Mouse (Mus musculus) forebrain, embryonic 11.5 days (tissue): ENCODE measurements at regions not wholly inside any gene's neighbourhood (a gene's known extent, or its start where the extent isn't known, plus 50 kb on each side); places are given as distances from the start of the nearest gene placed in this dataset.

Experiments
- ATAC-seq: fragments of 200-750 bp; cut with Nextera tagmentation; replicated peaks from 2 replicates; pipeline ENCODE4 v1.8.0; 2017; ENCODE audit warnings: moderate TSS enrichment; ENCODE audit not compliant: low FRiP score
- DNase-seq: peaks from one replicate; pipeline ENCODE4 v3.0.0-alpha.2; 2017; ENCODE audit warnings: low spot score
- H3K27ac ChIP-seq: fragments of 300-500 bp; sonication (generic); 2 replicates; pipeline ENCODE4 v1.5.1; 2014; ENCODE audit warnings: low read depth, low read length
- H3K27me3 ChIP-seq: fragments of 300-500 bp; sonication (generic); 2 replicates; pipeline ENCODE4 v1.6.1; 2014; ENCODE audit warnings: mild to moderate bottlenecking, low read length, mixed read lengths; ENCODE audit not compliant: control insufficient read depth, insufficient read depth
- H3K36me3 ChIP-seq: fragments of 300-500 bp; sonication (generic); 2 replicates; pipeline ENCODE4 v1.6.1; 2014; ENCODE audit warnings: mild to moderate bottlenecking, low read length, moderate library complexity, mixed read lengths; ENCODE audit not compliant: control insufficient read depth, insufficient read depth
- H3K4me1 ChIP-seq: fragments of 300-500 bp; sonication (generic); replicated peaks from 2 replicates; pipeline ENCODE4 v1.6.1; 2014; ENCODE audit warnings: low read length, mixed read lengths; ENCODE audit not compliant: control insufficient read depth, insufficient read depth
- H3K4me2 ChIP-seq: fragments of 300-500 bp; sonication (generic); 2 replicates; pipeline ENCODE4 v1.6.1; 2014; ENCODE audit warnings: low read depth, mild to moderate bottlenecking, low read length, moderate library complexity, mixed read lengths; ENCODE audit not compliant: severe bottlenecking
- H3K4me3 ChIP-seq: fragments of 300-500 bp; sonication (generic); 2 replicates; pipeline ENCODE4 v1.5.1; 2014; ENCODE audit warnings: low read depth, low read length
- H3K9ac ChIP-seq: fragments of 300-500 bp; sonication (generic); 2 replicates; pipeline ENCODE4 v1.6.1; 2014; ENCODE audit warnings: low read length
- H3K9me3 ChIP-seq: fragments of 300-500 bp; sonication (generic); 2 replicates; pipeline ENCODE4 v1.6.1; 2016; ENCODE audit warnings: low read length, mixed read lengths; ENCODE audit not compliant: control insufficient read depth
- WGBS: fragments of 180-500 bp; shearing (Covaris S2); extraction: QIAGEN DNeasy Blood & Tissue Kit; methylation state at CpG from one replicate; pipeline ENCODE4 v1.1.7; 2014; 5-methylcytosine and 5-hydroxymethylcytosine counted together

DNA sequence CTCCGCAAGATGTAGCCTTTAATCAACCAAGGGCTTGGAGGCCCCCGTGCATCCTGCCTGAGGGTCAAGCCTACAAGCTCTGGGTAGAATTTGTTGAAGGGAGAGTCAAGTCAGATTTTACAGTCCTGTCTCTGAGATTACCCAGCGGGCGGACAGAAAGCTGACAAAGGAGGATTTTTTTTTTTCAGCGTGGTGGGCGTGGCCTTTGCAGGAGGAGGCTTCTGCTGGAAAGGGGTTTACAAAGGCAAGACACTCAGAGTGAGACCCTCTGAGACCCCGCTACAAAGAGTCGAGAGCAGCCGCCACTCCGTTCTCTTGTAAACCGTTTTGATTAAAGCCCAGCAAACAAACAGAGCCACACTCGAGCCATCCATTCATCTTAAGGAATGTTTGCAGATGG, 92.1 kb upstream of the Dynlrb2 start:
- WGBS: 15% methylated on average over 12 of the region's 12 CpGs
- Histone ChIP-seq H3K36me3 (no peaks in the 10 kb centered on the region), H3K27me3 (no peaks in the 10 kb centered on the region), H3K9ac (no peak overlapping the region), H3K4me2 (peak overlapping the region; percentile 26), H3K27ac (no peak overlapping the region), H3K4me3 (no peak overlapping the region), H3K9me3 (no peaks in the 10 kb centered on the region), H3K4me1 (peaks cover 5% of the 10 kb centered on the region)
- DNase-seq: peak; percentile 55
- ATAC-seq: no peak

DNA sequence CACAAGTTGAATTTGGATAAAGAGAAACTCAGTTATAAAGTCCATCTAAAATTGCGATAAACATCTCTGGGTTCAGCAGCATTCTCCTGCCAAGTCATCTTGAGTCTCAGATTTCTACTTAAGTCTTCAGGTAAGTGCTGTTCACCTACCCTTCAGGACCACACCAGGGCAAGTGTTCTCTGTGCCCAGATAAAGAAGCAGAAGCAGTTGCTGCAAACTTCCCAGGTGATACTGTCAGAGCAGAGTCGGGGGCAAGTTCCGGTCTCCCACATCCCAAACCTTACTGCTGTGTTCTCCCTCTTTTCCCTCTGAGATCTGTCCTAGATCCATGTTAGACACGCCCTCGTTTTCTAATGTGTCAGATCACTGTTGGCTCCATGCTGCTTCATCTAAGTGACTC, 94.7 kb upstream of the Dynlrb2 start:
- Histone ChIP-seq H3K4me2 (no peak overlapping the region), H3K36me3 (no peaks in the 10 kb centered on the region), H3K4me1 (peaks cover 5% of the 10 kb centered on the region), H3K27me3 (no peaks in the 10 kb centered on the region), H3K27ac (no peak overlapping the region), H3K9me3 (no peaks in the 10 kb centered on the region), H3K4me3 (no peak overlapping the region), H3K9ac (no peak overlapping the region)
- WGBS: 90% methylated on average over 5 of the region's 5 CpGs
- DNase-seq (no peak), ATAC-seq (no peak)

DNA sequence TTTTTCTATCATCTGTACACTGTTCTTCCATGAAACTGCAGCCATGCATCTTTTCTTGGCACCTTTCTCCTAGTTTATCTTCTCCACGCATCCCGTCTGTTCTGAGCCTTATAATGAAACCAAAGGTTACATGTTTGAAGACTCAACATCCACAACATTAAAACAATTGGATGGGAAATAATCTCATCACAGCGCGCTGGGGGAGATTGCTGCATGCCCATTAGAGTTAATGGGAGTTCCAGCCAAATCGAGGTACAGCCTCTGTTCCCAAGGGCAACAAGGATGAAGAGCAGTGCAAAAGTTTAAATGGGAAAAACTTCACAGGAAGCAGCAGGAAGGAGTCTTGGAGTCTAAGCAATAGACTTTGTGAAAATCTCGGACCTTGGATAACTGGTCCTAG, 95.8 kb upstream of the Dynlrb2 start:
- H3K4me2 ChIP-seq: no peak overlapping the region
- peaks cover 5% of the 10 kb centered on the region for H3K4me1 ChIP-seq
- H3K9ac ChIP-seq: no peak overlapping the region
- H3K9me3 ChIP-seq: no peaks in the 10 kb centered on the region
- DNase-seq (no peak), ATAC-seq (no peak)
- no peaks in the 10 kb centered on the region for H3K36me3 ChIP-seq
- H3K4me3 ChIP-seq: no peak overlapping the region
- no peaks in the 10 kb centered on the region for H3K27me3 ChIP-seq
- WGBS: 90% methylated on average over 6 of the region's 6 CpGs
- no peak overlapping the region for H3K27ac ChIP-seq

DNA sequence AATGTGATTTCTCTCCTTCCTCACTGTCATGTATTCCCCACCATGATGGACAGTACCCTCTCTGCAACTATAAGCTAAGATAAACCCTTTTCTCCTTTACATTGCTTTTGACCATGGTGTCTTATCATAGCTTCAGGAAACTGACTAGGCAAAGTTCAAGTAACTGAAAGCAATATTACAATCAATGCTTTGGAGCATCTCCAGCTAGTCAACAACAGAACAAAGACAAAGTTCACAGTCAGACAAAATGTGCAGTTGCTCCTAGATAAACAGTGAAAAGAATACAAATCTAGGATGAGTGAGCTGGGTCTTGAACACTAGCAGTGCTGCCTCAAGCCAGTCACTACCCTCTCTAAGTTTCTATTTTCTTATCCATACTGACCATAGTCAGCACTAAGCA, 100.2 kb upstream of the Dynlrb2 start:
- no peak overlapping the region for H3K9ac ChIP-seq
- H3K9me3 ChIP-seq: no peaks in the 10 kb centered on the region; the same call in 1 of the 2 replicates
- ATAC-seq: no peak
- H3K36me3 ChIP-seq: no peaks in the 10 kb centered on the region
- no peak overlapping the region for H3K4me3 ChIP-seq
- H3K27ac ChIP-seq: no peak overlapping the region
- no peaks in the 10 kb centered on the region for H3K4me1 ChIP-seq
- DNase-seq: no peak
- H3K27me3 ChIP-seq: no peaks in the 10 kb centered on the region
- H3K4me2 ChIP-seq: no peak overlapping the region

- Histone ChIP-seq H3K9ac (no peak overlapping the region), H3K27ac (no peak overlapping the region), H3K27me3 (no peaks in the 10 kb centered on the region), H3K4me3 (no peak overlapping the region), H3K4me1 (no peaks in the 10 kb centered on the region), H3K36me3 (no peaks in the 10 kb centered on the region), H3K9me3 (no peaks in the 10 kb centered on the region; the same call in 1 of the 2 replicates), H3K4me2 (no peak overlapping the region)
- WGBS: 73% methylated on average over 5 of the region's 5 CpGs
- DNase-seq (no peak), ATAC-seq (no peak)
Measured at GRCm38 (mm10) chr8:116403366-116403765, 101.4 kb upstream of the Dynlrb2 start.

GRCm38 (mm10) chr8:116399452-116399851, 105.3 kb upstream of the Dynlrb2 start:
- Histone ChIP-seq H3K4me1 (no peaks in the 10 kb centered on the region), H3K27ac (no peak overlapping the region), H3K9ac (no peak overlapping the region), H3K4me3 (no peak overlapping the region), H3K4me2 (no peak overlapping the region), H3K36me3 (no peaks in the 10 kb centered on the region), H3K9me3 (no peaks in the 10 kb centered on the region; the same call in 1 of the 2 replicates), H3K27me3 (no peaks in the 10 kb centered on the region)
- WGBS: 58% methylated on average over 2 of the region's 2 CpGs
- no peak for ATAC-seq
- DNase-seq: no peak

GRCm38 (mm10) chr8:116398565-116399205, 106.1 kb upstream of the Dynlrb2 start:
- H3K4me3 ChIP-seq: no peak overlapping the region
- DNase-seq (no peak), ATAC-seq (no peak)
- no peak overlapping the region for H3K27ac ChIP-seq
- H3K4me2 ChIP-seq: no peak overlapping the region
- no peaks in the 10 kb centered on the region for H3K4me1 ChIP-seq
- H3K9me3 ChIP-seq: no peaks in the 10 kb centered on the region; the same call in 1 of the 2 replicates
- no peaks in the 10 kb centered on the region for H3K36me3 ChIP-seq
- H3K27me3 ChIP-seq: no peaks in the 10 kb centered on the region
- H3K9ac ChIP-seq: no peak overlapping the region
- WGBS: 83% methylated on average over 11 of the region's 11 CpGs

GRCm38 (mm10) chr8:116385193-116385955, 119.4 kb upstream of the Dynlrb2 start:
- ATAC-seq: no peak
- DNase-seq: no peak
- H3K4me3 ChIP-seq: no peak overlapping the region
- peaks cover 5% of the 10 kb centered on the region for H3K27me3 ChIP-seq
- H3K4me2 ChIP-seq: 0 out of 2 replicates have a peak overlapping the region, but pooled peaks have one; percentile 18
- no peak overlapping the region for H3K27ac ChIP-seq
- no peaks in the 10 kb centered on the region for H3K4me1 ChIP-seq
- 87% methylated on average over 23 of the region's 23 CpGs for WGBS
- no peaks in the 10 kb centered on the region for H3K36me3 ChIP-seq
- no peak overlapping the region for H3K9ac ChIP-seq
- H3K9me3 ChIP-seq: no peaks in the 10 kb centered on the region
